Mouse (Mus musculus) kidney, adult 2 months (tissue): ENCODE data around the gene Scrn2. TPM values are rescaled to one million over a fixed set of nuclear protein-coding genes. Genes with fewer than 3 reads are reported as not detected.

Source experiments
- DNase-seq: peaks from one replicate; pipeline ENCODE4 v3.0.0; 2021
- H3K27ac ChIP-seq: fragments of 200-500 bp; 2 replicates; pipeline ENCODE4 v1.5.1; 2012; ENCODE audit warnings: low read depth, low read length, control low read depth, inconsistent platforms; ENCODE audit not compliant: insufficient read depth
- H3K27me3 ChIP-seq: fragments of 200-500 bp; replicated peaks from 2 replicates; pipeline ENCODE4 v1.6.1; 2012; ENCODE audit warnings: mild to moderate bottlenecking, moderate library complexity, low read length, inconsistent platforms; ENCODE audit not compliant: control insufficient read depth, insufficient read depth
- H3K36me3 ChIP-seq: fragments of 200-500 bp; 2 replicates; pipeline ENCODE4 v1.6.1; 2012; ENCODE audit warnings: mild to moderate bottlenecking, moderate library complexity, low read length, inconsistent platforms; ENCODE audit not compliant: control insufficient read depth, insufficient read depth
- H3K4me1 ChIP-seq: fragments of 200-500 bp; 2 replicates; pipeline ENCODE4 v1.6.1; 2011; ENCODE audit warnings: low read length; ENCODE audit not compliant: control insufficient read depth, insufficient read depth
- H3K4me3 ChIP-seq: fragments of 200-500 bp; 2 replicates; pipeline ENCODE4 v1.5.1; 2011; ENCODE audit warnings: mild to moderate bottlenecking, low read depth, low read length, control low read depth; ENCODE audit not compliant: insufficient read depth
- CTCF ChIP-seq: fragments of 200-500 bp; conservative IDR thresholded peaks from 2 replicates; pipeline ENCODE4 v1.5.1; 2011; ENCODE audit warnings: low read depth, mild to moderate bottlenecking, control low read depth, low read length, moderate library complexity, mixed read lengths; ENCODE audit not compliant: insufficient read depth, insufficient read length
- POLR2A ChIP-seq: fragments of 200-500 bp; IDR thresholded peaks from one replicate; pipeline ENCODE4 v1.6.1; 2011; ENCODE audit warnings: low read depth, low read length, control low read depth
- WGBS: fragments of 180-500 bp; shearing (Covaris S2); methylation state at CpG from one replicate; pipeline ENCODE4 v1.1.7; 2018; 5-methylcytosine and 5-hydroxymethylcytosine counted together
- polyA plus RNA-seq: library from polyadenylated mRNA; depleted of rRNA; stranded (reverse); fragments of >200 nt; gene quantifications from 2 replicates; pipeline ENCODE4 v1.2.3, GENCODE M21; 2012; rRNA removed

Gene Scrn2
- polyA plus RNA-seq, 1 experiment = 104 TPM

- no peak for DNase-seq
- no peak for TF ChIP-seq CTCF
- TF ChIP-seq POLR2A = no peak
- WGBS = 82% methylated on average over 1 of the region's 1 CpGs
Measured at GRCm38 (mm10) chr11:97069333-97069732, 39.6 kb downstream of the Scrn2 start.

DNA sequence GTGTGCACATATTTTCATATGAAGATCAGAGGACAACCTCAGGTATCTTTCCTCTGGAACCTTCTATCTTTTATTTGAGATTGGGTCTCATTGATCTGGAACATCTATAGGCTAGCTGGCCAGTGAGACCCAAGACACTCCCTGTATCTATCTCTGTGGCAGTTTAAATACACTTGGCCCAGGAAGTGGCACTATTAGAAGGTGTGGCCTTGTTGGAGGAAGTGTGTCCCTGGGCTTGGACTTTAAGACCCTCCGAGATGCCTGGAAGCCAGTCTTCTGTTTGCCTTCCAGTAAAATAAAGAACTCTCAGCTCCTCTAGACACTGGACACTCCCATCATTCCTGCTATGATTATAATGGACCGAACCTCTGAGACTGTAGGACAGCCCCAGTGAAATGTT is 40.0 kb downstream of the Scrn2 start:
- H3K27ac ChIP-seq = no peak overlapping the region
- no peaks in the 10 kb centered on the region for H3K27me3 ChIP-seq
- no peak for TF ChIP-seq CTCF
- TF ChIP-seq POLR2A = no peak
- H3K4me1 ChIP-seq = no peaks in the 10 kb centered on the region
- H3K4me3 ChIP-seq = no peak overlapping the region
- H3K36me3 ChIP-seq = no peaks in the 10 kb centered on the region
- 78% methylated on average over 2 of the region's 2 CpGs for WGBS
- no peak for DNase-seq

More at GRCm38 (mm10) chr11:97069333-97069732, 39.6 kb downstream of the Scrn2 start:
- Histone ChIP-seq H3K27me3 (no peaks in the 10 kb centered on the region), H3K4me3 (no peak overlapping the region), H3K4me1 (no peaks in the 10 kb centered on the region), H3K36me3 (no peaks in the 10 kb centered on the region), H3K27ac (no peak overlapping the region)

DNA sequence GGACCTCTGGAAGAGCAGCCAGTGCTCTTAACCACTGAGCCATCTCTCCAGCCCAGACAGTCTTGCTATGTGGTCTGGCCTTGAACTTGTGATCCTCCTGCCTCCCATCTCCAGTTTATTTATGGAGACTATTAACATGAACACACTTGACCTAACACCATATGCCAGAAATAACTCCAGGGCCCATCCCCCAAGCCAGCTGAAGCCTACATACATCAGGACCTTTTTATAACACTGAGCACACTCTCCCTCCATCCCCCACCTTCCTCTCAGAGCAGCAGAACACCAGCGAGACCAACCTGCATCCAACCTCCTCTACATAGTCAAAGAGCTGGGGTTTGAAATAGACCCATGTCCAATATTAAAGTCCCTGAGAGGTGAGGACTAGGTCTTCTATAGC is 41.4 kb downstream of the Scrn2 start:
- Histone ChIP-seq H3K36me3 (no peaks in the 10 kb centered on the region), H3K27ac (no peak overlapping the region), H3K27me3 (no peaks in the 10 kb centered on the region), H3K4me3 (no peak overlapping the region), H3K4me1 (no peaks in the 10 kb centered on the region)
- WGBS = 69% methylated on average over 1 of the region's 1 CpGs
- TF ChIP-seq POLR2A (no peak), CTCF (no peak)
- no peak for DNase-seq

DNA sequence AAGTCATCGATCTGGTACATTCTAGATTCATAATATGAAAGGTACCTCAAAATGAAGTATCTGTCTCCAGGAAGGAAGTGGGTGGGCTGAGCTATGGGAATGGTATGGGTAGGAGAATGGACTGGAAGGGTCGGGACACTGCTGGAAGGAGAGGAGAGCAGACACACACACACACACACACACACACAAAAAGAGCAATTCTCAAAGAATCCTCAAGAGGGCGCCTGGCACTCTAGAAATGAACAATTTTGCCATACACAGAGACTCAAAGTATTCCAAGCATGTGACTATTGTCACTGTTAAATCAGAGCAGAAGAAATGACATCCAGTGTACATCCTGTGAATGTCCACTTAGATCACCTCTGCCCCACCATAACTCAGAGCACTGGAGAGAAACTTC is 42.8 kb downstream of the Scrn2 start:
- Histone ChIP-seq H3K27ac (no peak overlapping the region), H3K4me3 (no peak overlapping the region), H3K27me3 (no peaks in the 10 kb centered on the region), H3K4me1 (no peaks in the 10 kb centered on the region), H3K36me3 (no peaks in the 10 kb centered on the region)
- DNase-seq = peak; percentile 51
- WGBS = 23% methylated on average over 3 of the region's 3 CpGs
- TF ChIP-seq POLR2A = no peak
- peak; percentile 55 for TF ChIP-seq CTCF

- Histone ChIP-seq H3K4me3 (no peak overlapping the region), H3K36me3 (no peaks in the 10 kb centered on the region), H3K27me3 (no peaks in the 10 kb centered on the region), H3K27ac (no peak overlapping the region), H3K4me1 (no peaks in the 10 kb centered on the region)
- DNase-seq = no peak
- whole genome bisulfite sequencing = 72% methylated on average over 8 of the region's 8 CpGs
- TF ChIP-seq POLR2A (no peak), CTCF (no peak)
Measured at GRCm38 (mm10) chr11:97074235-97074634, 44.5 kb downstream of the Scrn2 start.

GRCm38 (mm10) chr11:97078751-97079150 is 49.0 kb downstream of the Scrn2 start:
- H3K4me3 ChIP-seq = no peak overlapping the region
- no peaks in the 10 kb centered on the region for H3K36me3 ChIP-seq
- H3K27ac ChIP-seq = no peak overlapping the region
- no peaks in the 10 kb centered on the region for H3K27me3 ChIP-seq
- 46% methylated on average over 4 of the region's 4 CpGs for WGBS
- no peak for TF ChIP-seq POLR2A
- no peak for TF ChIP-seq CTCF
- no peak for DNase-seq
- no peaks in the 10 kb centered on the region for H3K4me1 ChIP-seq

GRCm38 (mm10) chr11:97080291-97080690 is 50.6 kb downstream of the Scrn2 start:
- no peaks in the 10 kb centered on the region for H3K27me3 ChIP-seq
- TF ChIP-seq POLR2A (no peak), CTCF (no peak)
- WGBS = 58% methylated on average over 9 of the region's 9 CpGs

GRCm38 (mm10) chr11:97082977-97083376 is 53.2 kb downstream of the Scrn2 start:
- DNase-seq = peak; percentile 47
- Histone ChIP-seq H3K4me3 (no peak overlapping the region), H3K27ac (no peak overlapping the region), H3K27me3 (no peaks in the 10 kb centered on the region), H3K36me3 (no peaks in the 10 kb centered on the region), H3K4me1 (no peaks in the 10 kb centered on the region)
- TF ChIP-seq CTCF (peak; percentile 50), POLR2A (no peak)
- WGBS = 32% methylated on average over 11 of the region's 11 CpGs

More at GRCm38 (mm10) chr11:97080291-97080690, 50.6 kb downstream of the Scrn2 start:
- no peak overlapping the region for H3K27ac ChIP-seq
- no peak for DNase-seq
- no peak overlapping the region for H3K4me3 ChIP-seq
- no peaks in the 10 kb centered on the region for H3K4me1 ChIP-seq
- no peaks in the 10 kb centered on the region for H3K36me3 ChIP-seq

Other genes with a start within 250 kb of the Scrn2 start
- gene Cbx1, start 240.8 kb upstream of the Scrn2 start, polyA plus RNA-seq = 17.9 and 18.7 TPM in 2 replicates
- 230 and 252 TPM in 2 replicates for gene Nfe2l1, start 200.0 kb upstream of the Scrn2 start, polyA plus RNA-seq
- 56.2 and 61.6 TPM in 2 replicates for gene Copz2, start 180.1 kb upstream of the Scrn2 start, polyA plus RNA-seq
- gene Cdk5rap3, start 113.4 kb upstream of the Scrn2 start, polyA plus RNA-seq = 35.6 and 37.2 TPM in 2 replicates
- gene Prr15l, start 101.8 kb upstream of the Scrn2 start, polyA plus RNA-seq = 114 and 119 TPM in 2 replicates
- gene Pnpo, start 86.0 kb upstream of the Scrn2 start, polyA plus RNA-seq = 73.0 and 77.1 TPM in 2 replicates
- 11.9 and 13.3 TPM in 2 replicates for gene Sp2, start 47.0 kb upstream of the Scrn2 start, polyA plus RNA-seq
- gene Sp6, start 16.5 kb upstream of the Scrn2 start, polyA plus RNA-seq = 0.91 and 0.95 TPM in 2 replicates
- 1.9 and 2.5 TPM in 2 replicates for gene Lrrc46, start 11.5 kb downstream of the Scrn2 start, polyA plus RNA-seq
- gene Mrpl10, start 11.6 kb downstream of the Scrn2 start, polyA plus RNA-seq = 137 and 138 TPM in 2 replicates
- gene Osbpl7, start 20.7 kb downstream of the Scrn2 start, polyA plus RNA-seq = 9.0 and 9.1 TPM in 2 replicates
- gene Tbx21, start 85.4 kb downstream of the Scrn2 start, polyA plus RNA-seq = 0.20 and 0.56 TPM in 2 replicates
- gene Tbkbp1, start 121.6 kb downstream of the Scrn2 start, polyA plus RNA-seq = 10.4 and 12.1 TPM in 2 replicates
- 22.3 and 25.6 TPM in 2 replicates for gene Kpnb1, start 157.9 kb downstream of the Scrn2 start, polyA plus RNA-seq